Mouse (Mus musculus): ENCODE measurements around the gene Nxf1. TPM values are rescaled to one million over a fixed set of nuclear protein-coding genes. Genes with fewer than 3 reads are reported as not detected.

Gene Nxf1
- polyA plus RNA-seq, 2 experiments = 77.4 to 90.9 TPM

- Histone ChIP-seq H3K4me1 (replicated peaks; ENCODE audit: control insufficient read depth in 2 of 2, insufficient read depth in 2 of 2, low read length in 1 of 2) (peaks cover 9 to 25% of the 10 kb centered on the region in 2 experiments), H3K4me2 (ENCODE audit: low read depth) (peak within 1 kb of the TSS; percentile 91), H3K27me3 (ENCODE audit: control insufficient read depth, insufficient read depth, low read length) (no peaks in the 10 kb centered on the region), H3K9ac (replicated peaks) (peak within 1 kb of the TSS; percentile 98), H3K27ac (peak within 1 kb of the TSS; percentile 86), H3K4me3 (ENCODE audit: insufficient read depth in 1 of 2, low read depth in 2 of 2, low read length in 2 of 2) (peak within 1 kb of the TSS; percentile 90 to 96), H3K36me3 (replicated peaks; ENCODE audit: control insufficient read depth, insufficient read depth, low read depth) (peaks cover 48% of the 10 kb centered on the region), H3K9me3 (ENCODE audit: control insufficient read depth, low read length) (no peaks in the 10 kb centered on the region)
- peak; percentile 91 for ATAC-seq (ENCODE audit: insufficient read depth)
- under 1% methylated on average over 82 of the region's 83 CpGs for WGBS (ENCODE audit: insufficient replicate concordance)
- TF ChIP-seq EP300 (IDR thresholded peaks at IDR 0.05; ENCODE audit: low read depth) = no peak; the same call in 1 of the 2 replicates
- peak; percentile 24; the same call in 1 of the 2 replicates for TF ChIP-seq CTCF (IDR thresholded peaks at IDR 0.05; ENCODE audit: low read depth)
- DNase-seq (ENCODE audit: low read depth in 3 of 3, low spot score in 3 of 3) = peak; percentile 95 to 97 (median 96)
Measured at GRCm38 (mm10) chr19:8819596-8820423, 62.9 kb downstream of the Nxf1 start, which contains the start of gene Hnrnpul2. Gene Hnrnpul2, plus strand, starts transcription at chr19:8820010.

Small RNAs within 50 kb of the gene (microRNA-seq; reads per million reads assigned to microRNA genes)
- not detected for gene Mir6992

Other genes starting within 250 kb of the Nxf1 start
Only the 30 nearest of the 33 such genes appear.
- 1.5 TPM in 2 replicates for gene Slc22a8, start 165.8 kb upstream of the Nxf1 start, polyA plus RNA-seq (2012; rRNA removed)
- 1.6 and 2.9 TPM in 2 replicates for gene Slc22a8, start 165.8 kb upstream of the Nxf1 start, polyA plus RNA-seq (2014; fragmentation: Nextera tagmentation; extraction: Ambion mirVana)
- gene Slc22a6, start 139.0 kb upstream of the Nxf1 start, polyA plus RNA-seq (2012; rRNA removed) = 0.01 TPM in 1 of 2 replicates, not detected in the other
- not detected in 2 replicates for gene Slc22a6, start 139.0 kb upstream of the Nxf1 start, polyA plus RNA-seq (2014; fragmentation: Nextera tagmentation; extraction: Ambion mirVana)
- under 0.01 and 0.01 TPM in 2 replicates for gene Chrm1, start 93.3 kb upstream of the Nxf1 start, polyA plus RNA-seq (2012; rRNA removed)
- gene Chrm1, start 93.3 kb upstream of the Nxf1 start, polyA plus RNA-seq (2014; fragmentation: Nextera tagmentation; extraction: Ambion mirVana) = not detected in 2 replicates
- gene Slc3a2, start 33.7 kb upstream of the Nxf1 start, polyA plus RNA-seq (2012; rRNA removed) = 78.4 and 82.2 TPM in 2 replicates
- gene Slc3a2, start 33.7 kb upstream of the Nxf1 start, polyA plus RNA-seq (2014; fragmentation: Nextera tagmentation; extraction: Ambion mirVana) = 88.5 and 89.1 TPM in 2 replicates
- 27.7 and 34.1 TPM in 2 replicates for gene Wdr74, start 21.2 kb upstream of the Nxf1 start, polyA plus RNA-seq (2012; rRNA removed)
- gene Wdr74, start 21.2 kb upstream of the Nxf1 start, polyA plus RNA-seq (2014; fragmentation: Nextera tagmentation; extraction: Ambion mirVana) = 51.6 and 57.6 TPM in 2 replicates
- gene 1700092M07Rik, start 16.4 kb upstream of the Nxf1 start, polyA plus RNA-seq (2012; rRNA removed) = 0.65 and 0.78 TPM in 2 replicates
- gene 1700092M07Rik, start 16.4 kb upstream of the Nxf1 start, polyA plus RNA-seq (2014; fragmentation: Nextera tagmentation; extraction: Ambion mirVana) = 0.34 and 0.63 TPM in 2 replicates
- 29.9 and 32.0 TPM in 2 replicates for gene Stx5a, start 15.7 kb upstream of the Nxf1 start, polyA plus RNA-seq (2012; rRNA removed)
- gene Stx5a, start 15.7 kb upstream of the Nxf1 start, polyA plus RNA-seq (2014; fragmentation: Nextera tagmentation; extraction: Ambion mirVana) = 36.7 and 36.9 TPM in 2 replicates
- gene Tmem223, start 13.9 kb downstream of the Nxf1 start, polyA plus RNA-seq (2012; rRNA removed) = 38.9 and 53.7 TPM in 2 replicates
- gene Tmem223, start 13.9 kb downstream of the Nxf1 start, polyA plus RNA-seq (2014; fragmentation: Nextera tagmentation; extraction: Ambion mirVana) = 61.8 and 69.6 TPM in 2 replicates
- 63.0 and 70.8 TPM in 2 replicates for gene Tmem179b, start 17.4 kb downstream of the Nxf1 start, polyA plus RNA-seq (2012; rRNA removed)
- gene Tmem179b, start 17.4 kb downstream of the Nxf1 start, polyA plus RNA-seq (2014; fragmentation: Nextera tagmentation; extraction: Ambion mirVana) = 108 and 117 TPM in 2 replicates
- gene Taf6l, start 29.3 kb downstream of the Nxf1 start, polyA plus RNA-seq (2012; rRNA removed) = 8.3 and 10.0 TPM in 2 replicates
- 7.9 and 8.1 TPM in 2 replicates for gene Taf6l, start 29.3 kb downstream of the Nxf1 start, polyA plus RNA-seq (2014; fragmentation: Nextera tagmentation; extraction: Ambion mirVana)
- gene Polr2g, start 41.5 kb downstream of the Nxf1 start, polyA plus RNA-seq (2012; rRNA removed) = 46.6 and 55.1 TPM in 2 replicates
- 72.8 and 79.7 TPM in 2 replicates for gene Polr2g, start 41.5 kb downstream of the Nxf1 start, polyA plus RNA-seq (2014; fragmentation: Nextera tagmentation; extraction: Ambion mirVana)
- 0.90 and 0.98 TPM in 2 replicates for gene Zbtb3, start 45.5 kb downstream of the Nxf1 start, polyA plus RNA-seq (2012; rRNA removed)
- 1.2 and 1.5 TPM in 2 replicates for gene Zbtb3, start 45.5 kb downstream of the Nxf1 start, polyA plus RNA-seq (2014; fragmentation: Nextera tagmentation; extraction: Ambion mirVana)
- gene Ttc9c, start 62.3 kb downstream of the Nxf1 start, polyA plus RNA-seq (2012; rRNA removed) = 11.4 and 16.9 TPM in 2 replicates
- gene Ttc9c, start 62.3 kb downstream of the Nxf1 start, polyA plus RNA-seq (2014; fragmentation: Nextera tagmentation; extraction: Ambion mirVana) = 17.1 and 18.0 TPM in 2 replicates
- gene Hnrnpul2, start 62.9 kb downstream of the Nxf1 start, polyA plus RNA-seq (2012; rRNA removed) = 20.5 and 39.5 TPM in 2 replicates
- 2.8 TPM in 2 replicates for gene Hnrnpul2, start 62.9 kb downstream of the Nxf1 start, polyA plus RNA-seq (2014; fragmentation: Nextera tagmentation; extraction: Ambion mirVana)
- 1.3 TPM in 1 of 2 replicates, not detected in the other for gene AC129217.1, start 72.7 kb downstream of the Nxf1 start, polyA plus RNA-seq (2012; rRNA removed)
- gene AC129217.1, start 72.7 kb downstream of the Nxf1 start, polyA plus RNA-seq (2014; fragmentation: Nextera tagmentation; extraction: Ambion mirVana) = not detected in 2 replicates
- 19.7 and 26.5 TPM in 2 replicates for gene Bscl2, start 80.4 kb downstream of the Nxf1 start, polyA plus RNA-seq (2012; rRNA removed)
- gene Bscl2, start 80.4 kb downstream of the Nxf1 start, polyA plus RNA-seq (2014; fragmentation: Nextera tagmentation; extraction: Ambion mirVana) = 23.6 and 25.2 TPM in 2 replicates
- 0.04 and 0.22 TPM in 2 replicates for gene Gng3, start 82.1 kb downstream of the Nxf1 start, polyA plus RNA-seq (2012; rRNA removed)
- gene Gng3, start 82.1 kb downstream of the Nxf1 start, polyA plus RNA-seq (2014; fragmentation: Nextera tagmentation; extraction: Ambion mirVana) = 0.14 TPM in 2 replicates
- 0.10 and 0.12 TPM in 2 replicates for gene Lrrn4cl, start 93.7 kb downstream of the Nxf1 start, polyA plus RNA-seq (2012; rRNA removed)
- gene Lrrn4cl, start 93.7 kb downstream of the Nxf1 start, polyA plus RNA-seq (2014; fragmentation: Nextera tagmentation; extraction: Ambion mirVana) = not detected in 2 replicates
- 32.0 and 61.2 TPM in 2 replicates for gene Ubxn1, start 114.4 kb downstream of the Nxf1 start, polyA plus RNA-seq (2012; rRNA removed)
- 87.3 and 92.4 TPM in 2 replicates for gene Ubxn1, start 114.4 kb downstream of the Nxf1 start, polyA plus RNA-seq (2014; fragmentation: Nextera tagmentation; extraction: Ambion mirVana)
- gene Uqcc3, start 123.8 kb downstream of the Nxf1 start, polyA plus RNA-seq (2012; rRNA removed) = 18.5 and 22.2 TPM in 2 replicates
- gene Uqcc3, start 123.8 kb downstream of the Nxf1 start, polyA plus RNA-seq (2014; fragmentation: Nextera tagmentation; extraction: Ambion mirVana) = 28.3 and 35.3 TPM in 2 replicates
- gene Lbhd1, start 126.7 kb downstream of the Nxf1 start, polyA plus RNA-seq (2012; rRNA removed) = 3.1 and 3.7 TPM in 2 replicates
- 43.7 and 47.7 TPM in 2 replicates for gene Lbhd1, start 126.7 kb downstream of the Nxf1 start, polyA plus RNA-seq (2014; fragmentation: Nextera tagmentation; extraction: Ambion mirVana)
- not detected in 2 replicates for gene Gm49403, start 126.9 kb downstream of the Nxf1 start, polyA plus RNA-seq (2012; rRNA removed)
- not detected in 2 replicates for gene Gm49403, start 126.9 kb downstream of the Nxf1 start, polyA plus RNA-seq (2014; fragmentation: Nextera tagmentation; extraction: Ambion mirVana)
- gene 1810009A15Rik, start 131.8 kb downstream of the Nxf1 start, polyA plus RNA-seq (2012; rRNA removed) = 36.7 and 52.7 TPM in 2 replicates
- 65.0 and 70.8 TPM in 2 replicates for gene 1810009A15Rik, start 131.8 kb downstream of the Nxf1 start, polyA plus RNA-seq (2014; fragmentation: Nextera tagmentation; extraction: Ambion mirVana)
- gene Gm49416, start 131.9 kb downstream of the Nxf1 start, polyA plus RNA-seq (2012; rRNA removed) = 0.13 TPM in 1 of 2 replicates, not detected in the other
- not detected in 2 replicates for gene Gm49416, start 131.9 kb downstream of the Nxf1 start, polyA plus RNA-seq (2014; fragmentation: Nextera tagmentation; extraction: Ambion mirVana)
- gene Ints5, start 135.9 kb downstream of the Nxf1 start, polyA plus RNA-seq (2012; rRNA removed) = 12.2 and 14.4 TPM in 2 replicates
- 14.7 and 16.3 TPM in 2 replicates for gene Ints5, start 135.9 kb downstream of the Nxf1 start, polyA plus RNA-seq (2014; fragmentation: Nextera tagmentation; extraction: Ambion mirVana)
- 48.7 and 52.2 TPM in 2 replicates for gene Ganab, start 141.0 kb downstream of the Nxf1 start, polyA plus RNA-seq (2012; rRNA removed)
- 33.7 and 37.0 TPM in 2 replicates for gene Ganab, start 141.0 kb downstream of the Nxf1 start, polyA plus RNA-seq (2014; fragmentation: Nextera tagmentation; extraction: Ambion mirVana)
- 23.1 and 26.6 TPM in 2 replicates for gene B3gat3, start 163.3 kb downstream of the Nxf1 start, polyA plus RNA-seq (2012; rRNA removed)
- 15.4 and 15.8 TPM in 2 replicates for gene B3gat3, start 163.3 kb downstream of the Nxf1 start, polyA plus RNA-seq (2014; fragmentation: Nextera tagmentation; extraction: Ambion mirVana)
- 2.6 and 2.8 TPM in 2 replicates for gene Rom1, start 172.3 kb downstream of the Nxf1 start, polyA plus RNA-seq (2012; rRNA removed)
- gene Rom1, start 172.3 kb downstream of the Nxf1 start, polyA plus RNA-seq (2014; fragmentation: Nextera tagmentation; extraction: Ambion mirVana) = 1.4 and 1.8 TPM in 2 replicates
- gene Eml3, start 172.5 kb downstream of the Nxf1 start, polyA plus RNA-seq (2012; rRNA removed) = 10.9 and 11.0 TPM in 2 replicates
- gene Eml3, start 172.5 kb downstream of the Nxf1 start, polyA plus RNA-seq (2014; fragmentation: Nextera tagmentation; extraction: Ambion mirVana) = 5.6 and 7.8 TPM in 2 replicates
- 18.9 and 23.0 TPM in 2 replicates for gene Mta2, start 184.8 kb downstream of the Nxf1 start, polyA plus RNA-seq (2012; rRNA removed)
- gene Mta2, start 184.8 kb downstream of the Nxf1 start, polyA plus RNA-seq (2014; fragmentation: Nextera tagmentation; extraction: Ambion mirVana) = 18.5 and 22.8 TPM in 2 replicates